In the genomic region with DNA sequence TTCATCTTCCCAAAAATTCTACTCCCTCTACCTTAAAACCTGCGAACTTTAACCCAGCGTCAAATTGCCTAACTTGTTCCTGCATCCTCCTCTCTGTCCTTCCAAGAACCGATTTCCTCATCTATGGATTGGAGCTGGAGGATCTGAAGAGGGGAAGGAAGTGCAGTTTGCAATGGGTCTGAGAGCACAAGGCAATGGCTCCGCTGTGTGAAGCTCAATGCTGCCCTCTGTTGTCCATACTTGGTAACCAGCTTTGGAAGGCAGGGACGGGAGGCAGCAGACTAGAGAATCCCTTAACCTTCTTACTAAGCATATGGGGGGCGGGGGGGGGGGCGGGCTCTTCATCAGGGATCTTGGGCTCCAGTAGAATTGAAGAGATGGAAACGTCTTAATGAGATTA, we compare ENCODE assay signal across 9 mouse cellular contexts. TPM values are rescaled to one million over a fixed set of nuclear protein-coding genes. Genes with fewer than 3 reads are reported as not detected.
DNase-seq lines count a peak whose midpoint lies in the region; ATAC-seq and TF ChIP-seq lines count a peak whose summit lies in the region.
"Had no signal": no experiment of that assay in that cellular context is flagged by ENCODE, and none has a peak within 500 bp of the region (broad histone marks: within the 10 kb centered on the region; RNA-seq: fewer than 3 reads in every experiment).

No protein-coding gene starts in this region.

- H3K9ac ChIP-seq in forebrain, postnatal 0 days: no peak overlapping the region
- no peak overlapping the region for H3K9ac ChIP-seq in kidney, postnatal 0 days (ENCODE audit: low read depth, low read length)
- H3K9ac ChIP-seq in liver, embryonic 13.5 days: no peak overlapping the region
- no peak overlapping the region for H3K9ac ChIP-seq in neural tube, embryonic 11.5 days (ENCODE audit: low read length)

- H3K27me3 ChIP-seq in G1E (ENCODE audit: insufficient read depth, low read length): peaks cover 35% of the 10 kb centered on the region
- peaks cover 61% of the 10 kb centered on the region for H3K27me3 ChIP-seq in forebrain, postnatal 0 days (ENCODE audit: insufficient read depth, low read length)
- peaks cover 41% of the 10 kb centered on the region for H3K27me3 ChIP-seq in kidney, postnatal 0 days (ENCODE audit: insufficient read depth, low read length)
- peaks cover 70% of the 10 kb centered on the region for H3K27me3 ChIP-seq in liver, embryonic 13.5 days
- peaks cover 72% of the 10 kb centered on the region for H3K27me3 ChIP-seq in neural tube, embryonic 11.5 days (ENCODE audit: control insufficient read depth, insufficient read depth, low read length)
- H3K27me3 ChIP-seq in thymus, adult 2 months (ENCODE audit: control insufficient read depth, insufficient read depth, low read length): peaks cover 16% of the 10 kb centered on the region

- DNase-seq in 3T3-L1 (ENCODE audit: low read depth, low spot score): peak; percentile 85
- peak; percentile 39 for DNase-seq in G1E (ENCODE audit: low spot score)
- peak; percentile 67 to 76 for DNase-seq in cerebellum, adult 18-20 months
- DNase-seq in forebrain, postnatal 0 days: peak; percentile 89
- peak; percentile 89 for DNase-seq in kidney, postnatal 0 days (ENCODE audit: low spot score)
- DNase-seq in liver, embryonic 13.5 days: peak; percentile 34
- DNase-seq in neural tube, embryonic 11.5 days (ENCODE audit: low spot score): peak; percentile 73
- peak; percentile 65 for DNase-seq in thymus, adult 2 months

- TF ChIP-seq CTCF in G1E (IDR thresholded peaks at IDR 0.05; ENCODE audit: low read depth, low read length): peak; percentile 71
- peak; percentile 90 for TF ChIP-seq CTCF in forebrain, postnatal 0 days (IDR thresholded peaks at IDR 0.05; ENCODE audit: low read depth)
- TF ChIP-seq CTCF in kidney, postnatal 0 days (IDR thresholded peaks at IDR 0.05; ENCODE audit: low read depth): peak; percentile 87
- no peak for TF ChIP-seq CTCF in thymus, adult 2 months (IDR thresholded peaks at IDR 0.05; ENCODE audit: borderline replicate concordance, control insufficient read depth, extremely low read depth, insufficient read depth, low read length, poor library complexity)

- no peak overlapping the region for H3K27ac ChIP-seq in forebrain, postnatal 0 days (ENCODE audit: low read depth, low read length)
- H3K27ac ChIP-seq in kidney, postnatal 0 days: no peak overlapping the region
- no peak overlapping the region for H3K27ac ChIP-seq in liver, embryonic 13.5 days
- no peak overlapping the region for H3K27ac ChIP-seq in neural tube, embryonic 11.5 days (ENCODE audit: low read depth, low read length)
- H3K27ac ChIP-seq in thymus, adult 2 months (ENCODE audit: control insufficient read depth, insufficient read depth, low read length): no peak overlapping the region

- H3K9me3 ChIP-seq in G1E (replicated peaks): no peaks in the 10 kb centered on the region
- H3K9me3 ChIP-seq in forebrain, postnatal 0 days (ENCODE audit: low read length): no peaks in the 10 kb centered on the region
- H3K9me3 ChIP-seq in kidney, postnatal 0 days (replicated peaks; ENCODE audit: low read length): no peaks in the 10 kb centered on the region
- no peaks in the 10 kb centered on the region for H3K9me3 ChIP-seq in liver, embryonic 13.5 days (replicated peaks)
- H3K9me3 ChIP-seq in neural tube, embryonic 11.5 days (ENCODE audit: control insufficient read depth, low read length): no peaks in the 10 kb centered on the region

- no peak overlapping the region for H3K4me3 ChIP-seq in G1E (ENCODE audit: low read depth, low read length)
- no peak overlapping the region for H3K4me3 ChIP-seq in forebrain, postnatal 0 days (ENCODE audit: low read depth, low read length)
- no peak overlapping the region for H3K4me3 ChIP-seq in kidney, postnatal 0 days (replicated peaks; ENCODE audit: low read depth, low read length)
- no peak overlapping the region for H3K4me3 ChIP-seq in liver, embryonic 13.5 days (replicated peaks)
- H3K4me3 ChIP-seq in neural tube, embryonic 11.5 days (ENCODE audit: low read depth, low read length): no peak overlapping the region
- no peak overlapping the region for H3K4me3 ChIP-seq in thymus, adult 2 months (ENCODE audit: control insufficient read depth, insufficient read depth, low read length)

- H3K4me2 ChIP-seq in forebrain, postnatal 0 days (ENCODE audit: low read depth): no peak overlapping the region
- H3K4me2 ChIP-seq in kidney, postnatal 0 days (ENCODE audit: low read length): no peak overlapping the region
- no peak overlapping the region for H3K4me2 ChIP-seq in liver, embryonic 13.5 days
- H3K4me2 ChIP-seq in neural tube, embryonic 11.5 days (ENCODE audit: low read depth): no peak overlapping the region

- no peaks in the 10 kb centered on the region for H3K36me3 ChIP-seq in G1E (replicated peaks)
- H3K36me3 ChIP-seq in forebrain, postnatal 0 days (ENCODE audit: insufficient read depth): no peaks in the 10 kb centered on the region
- H3K36me3 ChIP-seq in kidney, postnatal 0 days (ENCODE audit: insufficient read depth, low read length): no peaks in the 10 kb centered on the region
- no peaks in the 10 kb centered on the region for H3K36me3 ChIP-seq in liver, embryonic 13.5 days
- H3K36me3 ChIP-seq in neural tube, embryonic 11.5 days (ENCODE audit: control insufficient read depth, insufficient read depth, low read length): no peaks in the 10 kb centered on the region
- no peaks in the 10 kb centered on the region for H3K36me3 ChIP-seq in thymus, adult 2 months (ENCODE audit: control insufficient read depth, insufficient read depth, low read length)

- WGBS in forebrain, postnatal 0 days: under 1% methylated on average over 8 of the region's 8 CpGs
- WGBS in kidney, postnatal 0 days: under 1% methylated on average over 8 of the region's 8 CpGs
- under 1% methylated on average over 8 of the region's 8 CpGs for WGBS in liver, embryonic 13.5 days (ENCODE audit: insufficient replicate concordance)
- 0% methylated on average over 8 of the region's 8 CpGs for WGBS in neural tube, embryonic 11.5 days
- WGBS in thymus, adult 2 months: 2% methylated on average over 8 of the region's 8 CpGs

- peaks cover 10% of the 10 kb centered on the region; the same call in 1 of the 2 replicates for H3K4me1 ChIP-seq in G1E (ENCODE audit: insufficient read depth, low read depth, low read length)
- no peaks in the 10 kb centered on the region for H3K4me1 ChIP-seq in forebrain, postnatal 0 days (ENCODE audit: insufficient read depth)
- H3K4me1 ChIP-seq in kidney, postnatal 0 days (replicated peaks; ENCODE audit: insufficient read depth, low read length): no peaks in the 10 kb centered on the region; the same call in 1 of the 2 replicates
- H3K4me1 ChIP-seq in liver, embryonic 13.5 days (replicated peaks): peaks cover 7% of the 10 kb centered on the region
- peaks cover 22% of the 10 kb centered on the region for H3K4me1 ChIP-seq in neural tube, embryonic 11.5 days (ENCODE audit: control insufficient read depth, insufficient read depth, low read length)
- H3K4me1 ChIP-seq in thymus, adult 2 months (replicated peaks; ENCODE audit: control insufficient read depth, insufficient read depth, low read length): peaks cover 3% of the 10 kb centered on the region

- peak; percentile 26; the same call in 1 of the 2 replicates for ATAC-seq in G1E (ENCODE audit: extremely low read depth, insufficient number of reproducible peaks, low FRiP score, poor library complexity, severe bottlenecking)
- peak; percentile 81 for ATAC-seq in forebrain, postnatal 0 days
- ATAC-seq in kidney, postnatal 0 days (replicated peaks; ENCODE audit: low FRiP score, low read depth): no peak
- ATAC-seq in liver, embryonic 13.5 days (ENCODE audit: low read depth): no peak
- ATAC-seq in neural tube, embryonic 11.5 days (ENCODE audit: insufficient read depth, low FRiP score, low TSS enrichment): no peak

- TF ChIP-seq POLR2A in thymus, adult 2 months (IDR thresholded peaks at IDR 0.05; ENCODE audit: control insufficient read depth, extremely low read depth, insufficient read depth, low read length, poor library complexity): no peak

RNA-seq across cellular contexts. Expression of a gene that starts 37.0 kb away (rescaled TPM):
- total RNA-seq in G1E (2014; fragmentation: Nextera tagmentation) (0.73 and 1.7 TPM in 2 replicates), G1E (2017) (1.0 and 1.4 TPM in 2 replicates)
- polyA plus RNA-seq in G1E (2012): 0.46 and 0.78 TPM in 2 replicates
- 28.8 and 42.7 TPM in 2 replicates for total RNA-seq in forebrain, postnatal 0 days (2014; rRNA removed)
- polyA plus RNA-seq in forebrain, postnatal 0 days (2015; fragmentation: Nextera tagmentation; extraction: Ambion mirVana): 22.0 and 25.4 TPM in 2 replicates
- polyA plus RNA-seq in kidney, postnatal 0 days (2015; fragmentation: Nextera tagmentation; extraction: Ambion mirVana): 13.8 and 16.9 TPM in 2 replicates
- 4.9 and 5.1 TPM in 2 replicates for polyA plus RNA-seq in liver, embryonic 13.5 days (2015; fragmentation: Nextera tagmentation; extraction: Ambion mirVana)
- 1.9 and 2.1 TPM in 2 replicates for polyA plus RNA-seq in neural tube, embryonic 11.5 days (2014; fragmentation: Nextera tagmentation; extraction: Ambion mirVana)
- 77.2 and 88.1 TPM in 2 replicates for polyA plus RNA-seq in thymus, adult 2 months (2012; rRNA removed)

RNA-seq across cellular contexts. Expression of a gene that starts 41.0 kb away (rescaled TPM):
- not detected in 2 replicates for total RNA-seq in G1E (2014; fragmentation: Nextera tagmentation)
- 0.06 and 0.11 TPM in 2 replicates for total RNA-seq in G1E (2017)
- polyA plus RNA-seq in G1E (2012): 0.01 TPM in 1 of 2 replicates, not detected in the other
- 0.15 TPM in 1 of 2 replicates, not detected in the other for total RNA-seq in forebrain, postnatal 0 days (2014; rRNA removed)
- polyA plus RNA-seq in forebrain, postnatal 0 days (2015; fragmentation: Nextera tagmentation; extraction: Ambion mirVana): 0.18 and 0.23 TPM in 2 replicates
- not detected in 2 replicates for polyA plus RNA-seq in kidney, postnatal 0 days (2015; fragmentation: Nextera tagmentation; extraction: Ambion mirVana)
- polyA plus RNA-seq in liver, embryonic 13.5 days (2015; fragmentation: Nextera tagmentation; extraction: Ambion mirVana): not detected in 2 replicates
- polyA plus RNA-seq in neural tube, embryonic 11.5 days (2014; fragmentation: Nextera tagmentation; extraction: Ambion mirVana): 0.38 and 0.77 TPM in 2 replicates
- 0.14 and 0.18 TPM in 2 replicates for polyA plus RNA-seq in thymus, adult 2 months (2012; rRNA removed)
- total RNA-seq: gastrocnemius, postnatal 36 days had no signal

Comparison
In these comparisons a context has a peak if more than half of its experiments do, and no peak if none do; other contexts are left out.
1. DNase-seq: peak in every context shown above with its lines; median percentile 89 in forebrain, postnatal 0 days; 89 in kidney, postnatal 0 days; 85 in 3T3-L1; 73 in neural tube, embryonic 11.5 days; 72 in cerebellum, adult 18-20 months; 65 in thymus, adult 2 months; 39 in G1E; 34 in liver, embryonic 13.5 days.
2. ATAC-seq: peak in G1E (single experiment) and forebrain, postnatal 0 days (single experiment); none in kidney, postnatal 0 days (single experiment), liver, embryonic 13.5 days (single experiment) and neural tube, embryonic 11.5 days (single experiment).